Mouse (Mus musculus) 3134 (cell line): ENCODE results near the gene Ubald2.

Experiments
- DNase-seq: peaks from one replicate; pipeline ENCODE4 v3.0.0-alpha.2; 2011; ENCODE audit warnings: low spot score; ENCODE audit not compliant: insufficient read length; ENCODE audit errors: extremely low read depth

Ubald2 gene

DNA sequence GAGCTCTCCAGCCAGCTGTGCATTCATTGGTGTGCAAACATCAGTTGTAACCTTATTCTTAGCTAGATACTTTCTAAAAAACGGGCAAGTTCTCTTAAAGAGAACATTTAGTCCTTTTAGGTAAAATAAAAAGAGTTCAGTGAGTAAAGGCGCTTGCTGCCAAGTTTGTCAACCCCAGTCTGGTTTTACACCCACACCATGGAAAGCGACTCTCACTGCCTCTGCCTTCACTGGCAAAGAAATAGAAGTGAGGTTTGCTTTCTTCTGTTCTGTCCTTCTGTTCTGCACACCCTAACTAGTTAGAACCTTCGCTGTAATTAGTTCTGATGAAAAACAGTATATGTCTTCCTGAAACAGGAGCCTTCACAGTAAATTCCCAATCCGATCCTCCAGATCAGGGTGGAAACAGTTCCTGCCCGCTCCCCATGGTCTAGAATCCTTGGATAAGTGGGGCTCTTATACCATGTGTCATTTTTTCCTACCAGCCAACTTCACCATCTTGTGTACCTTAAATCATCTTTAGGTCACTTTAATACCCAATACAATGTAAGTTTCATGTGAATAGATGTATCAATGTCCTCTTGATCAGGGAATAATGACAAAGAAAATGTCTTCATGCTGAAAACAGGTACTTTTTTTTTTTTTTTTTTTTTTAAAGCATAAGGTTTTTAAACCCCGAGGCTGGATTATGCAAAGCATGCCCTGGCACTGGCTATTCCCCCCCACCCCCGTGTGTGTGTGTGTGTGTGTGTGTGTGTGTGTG is 1.1 kb upstream of the Ubald2 start:
- DNase-seq: no peak

DNA sequence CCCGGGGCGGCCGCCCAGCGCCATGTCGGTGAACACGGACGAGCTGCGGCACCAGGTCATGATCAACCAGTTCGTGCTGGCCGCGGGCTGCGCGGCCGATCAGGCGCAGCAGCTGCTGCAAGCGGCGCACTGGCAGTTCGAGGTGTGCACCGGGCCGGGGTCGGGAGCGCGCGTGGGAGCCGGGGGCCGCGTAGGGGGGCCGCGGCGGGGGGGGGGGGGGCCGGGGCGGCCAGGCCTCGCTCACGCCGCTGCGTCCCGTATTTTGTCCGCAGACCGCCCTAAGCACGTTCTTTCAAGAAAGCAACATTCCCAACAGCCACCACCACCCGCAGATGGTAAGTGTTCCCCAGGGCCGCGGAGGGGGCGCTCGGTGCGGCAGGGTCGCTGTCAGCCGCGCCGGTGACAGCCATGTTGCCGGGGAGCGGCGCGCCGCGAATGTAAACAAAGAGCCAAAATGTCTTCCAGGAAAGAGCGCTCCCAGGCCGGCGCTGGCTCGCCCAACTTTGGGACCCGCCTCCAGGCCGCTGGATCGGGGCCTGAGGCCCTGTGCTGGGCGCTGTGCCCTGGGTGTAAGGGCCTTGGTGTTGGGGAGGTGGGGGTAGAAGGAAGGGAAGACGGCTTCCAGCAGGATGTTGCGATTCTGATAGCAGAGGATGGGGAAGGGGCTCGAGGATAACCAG is 533 bp downstream of the Ubald2 start:
- DNase-seq: peak; percentile 76

DNA sequence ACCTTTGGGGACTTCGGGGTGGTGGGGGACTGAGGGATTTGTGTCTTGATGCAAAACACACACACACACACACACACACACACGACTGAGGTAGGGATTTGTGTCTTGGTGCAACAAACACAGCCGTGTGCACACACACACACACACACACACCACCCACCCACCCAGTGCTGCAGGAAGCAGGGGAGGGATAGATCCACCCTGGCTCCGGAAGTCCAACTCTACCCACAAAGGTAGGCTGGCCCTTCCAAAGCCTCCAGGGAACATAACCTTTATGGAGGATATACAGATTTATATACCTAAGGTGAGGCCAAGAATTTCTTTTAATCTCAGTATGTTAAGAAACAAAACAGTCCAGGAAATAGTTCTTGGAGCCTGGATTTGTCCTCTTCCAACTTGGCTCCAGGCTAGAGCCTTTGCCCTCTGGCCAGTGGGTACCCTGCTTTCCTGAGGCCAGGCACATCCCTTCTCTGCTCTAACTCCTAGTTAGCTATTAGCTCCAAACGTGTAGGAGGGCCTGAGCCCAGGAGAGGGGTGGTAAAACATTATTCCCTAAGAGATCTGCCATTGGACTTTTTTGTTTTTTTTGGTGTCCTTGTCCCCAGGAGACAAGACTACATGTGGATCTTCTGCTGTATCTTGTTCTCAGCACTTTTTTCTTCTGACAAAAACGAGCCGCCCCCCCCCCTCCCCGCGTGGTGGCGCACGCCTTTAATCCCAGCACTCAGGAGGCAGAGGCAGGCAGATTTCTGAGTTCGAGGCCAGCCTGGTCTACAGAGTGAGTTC is 1.3 kb downstream of the Ubald2 start:
- DNase-seq: no peak

DNA sequence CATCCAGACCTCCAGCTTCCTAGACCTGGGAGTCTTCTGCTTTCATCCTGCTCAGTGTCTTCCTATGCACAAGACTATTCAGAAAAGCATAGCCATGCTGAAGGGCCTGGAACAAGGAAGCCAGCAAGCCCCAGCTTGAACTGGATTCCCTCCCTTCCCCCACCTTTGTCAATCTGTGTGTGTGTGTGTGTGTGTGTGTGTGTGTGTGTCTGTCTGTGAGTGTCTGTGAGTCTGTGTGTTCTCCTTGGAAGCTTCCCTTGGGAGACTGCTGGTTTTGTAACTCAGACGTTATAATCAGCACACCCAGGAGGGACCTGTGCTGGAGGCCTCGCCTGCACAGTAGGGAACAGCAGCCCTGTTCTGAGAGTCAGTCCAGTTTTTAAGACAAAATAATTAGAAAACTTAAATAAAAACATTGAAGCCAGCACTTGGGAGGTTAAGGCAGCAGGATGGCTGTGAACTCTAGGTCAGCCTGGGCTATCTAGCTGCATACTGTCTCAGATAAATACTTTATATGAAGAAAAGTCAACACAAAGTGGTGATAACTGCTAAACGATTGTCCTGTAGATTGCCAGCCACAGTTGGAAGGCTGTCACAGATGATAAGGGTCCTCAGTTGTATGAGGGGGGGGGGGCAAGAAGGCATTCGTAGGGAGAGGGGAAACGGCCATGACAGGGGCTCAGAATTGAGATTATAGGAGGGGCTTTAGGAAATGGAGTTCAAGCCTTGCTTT is 2.3 kb downstream of the Ubald2 start:
- DNase-seq: no peak

DNA sequence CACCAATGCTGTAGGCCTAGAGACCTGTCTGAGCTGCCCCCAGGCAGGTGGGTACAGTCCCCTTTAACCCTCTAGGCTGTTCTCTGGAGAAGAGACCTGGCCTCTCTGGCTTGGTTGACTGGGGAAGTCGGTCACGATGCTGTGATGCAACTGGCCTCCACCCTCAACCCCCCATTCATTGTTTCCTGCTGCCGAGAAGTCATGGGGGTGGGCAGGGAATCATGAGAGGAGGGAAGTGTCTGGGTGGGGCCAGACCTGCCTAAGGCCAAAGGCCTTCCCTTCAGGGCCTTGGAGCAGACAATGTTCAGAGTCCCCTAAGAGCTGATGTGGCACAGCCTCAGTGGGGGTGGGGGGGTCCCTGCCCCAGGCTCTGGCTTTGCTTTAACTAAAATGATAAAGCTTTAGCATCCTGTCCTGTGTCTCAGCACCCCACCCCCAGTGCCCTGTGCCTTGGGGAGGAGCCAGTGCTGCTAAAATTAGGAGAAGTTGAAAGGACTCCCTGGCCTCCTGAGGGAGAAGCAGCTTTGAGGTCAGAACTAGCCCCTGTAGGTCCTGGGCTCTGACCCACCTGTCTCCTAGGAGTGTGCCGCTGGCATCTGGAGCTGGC is 2.9 kb downstream of the Ubald2 start:
- no peak for DNase-seq

DNA sequence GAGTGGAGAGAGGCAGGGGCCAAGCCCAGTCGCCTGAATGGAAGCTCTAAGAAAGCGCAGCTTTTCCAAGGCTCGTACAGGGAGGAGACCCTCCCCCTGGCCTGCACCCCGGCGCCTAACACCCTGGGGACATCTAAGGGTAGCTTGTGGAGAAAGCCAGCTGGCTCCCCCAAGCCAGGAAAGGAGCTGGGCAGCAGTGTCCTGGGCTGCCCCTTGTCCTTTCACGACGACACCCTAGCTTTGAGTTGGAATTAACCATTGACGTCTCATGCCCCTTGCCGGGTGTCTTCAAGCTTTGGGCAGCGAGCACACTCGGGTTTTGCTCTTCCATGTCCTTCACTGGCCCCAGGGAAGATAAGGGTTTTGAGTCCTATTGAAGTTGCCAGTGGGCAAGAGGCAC is 3.6 kb downstream of the Ubald2 start:
- DNase-seq: no peak

DNA sequence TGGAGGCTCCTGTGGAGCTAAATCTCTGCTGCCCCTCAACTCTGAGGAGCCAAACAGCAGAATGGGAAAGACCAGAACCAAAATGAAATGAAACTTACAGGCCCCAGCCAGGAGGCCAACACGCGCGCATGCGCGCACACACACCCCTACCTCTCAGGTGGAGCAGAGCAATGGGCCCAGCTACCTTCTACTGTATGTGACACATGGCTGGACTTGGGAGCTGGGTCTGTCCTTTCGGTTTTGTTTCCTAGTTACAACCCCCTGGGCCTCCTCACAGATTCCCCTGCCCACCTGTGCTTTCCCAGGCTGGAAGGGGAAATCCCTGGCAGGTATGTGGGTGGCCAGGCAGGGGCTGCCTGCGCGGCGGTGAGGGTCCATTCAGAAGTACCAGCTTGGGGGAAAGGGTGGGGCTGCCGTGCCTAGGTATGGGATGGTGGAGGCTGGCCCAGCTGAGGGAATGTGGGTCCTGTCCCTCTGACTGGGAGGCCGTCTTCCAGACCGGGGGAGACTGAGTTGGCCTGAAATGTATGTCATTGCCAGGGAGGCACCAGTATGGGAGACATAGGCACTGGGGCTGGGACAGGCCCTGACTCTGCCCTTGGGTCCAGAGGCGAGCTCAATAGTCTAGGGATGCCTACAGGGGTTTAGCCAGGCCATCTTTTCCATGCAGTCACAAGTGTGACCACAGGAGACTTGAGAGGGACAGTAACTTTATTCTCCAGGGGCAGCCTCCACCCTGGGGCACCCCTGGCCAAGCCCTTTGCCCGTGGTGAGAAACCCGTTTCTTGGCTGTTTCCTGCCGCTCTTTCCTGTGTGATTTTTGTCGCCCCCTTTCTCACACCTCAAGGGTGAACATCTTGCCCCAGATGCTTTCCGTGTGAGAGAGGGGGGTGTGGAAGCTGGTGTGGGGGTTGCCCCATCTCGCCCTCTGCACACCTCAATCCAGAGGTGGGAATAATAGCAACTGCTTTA is 5.7 kb downstream of the Ubald2 start:
- no peak for DNase-seq

DNA sequence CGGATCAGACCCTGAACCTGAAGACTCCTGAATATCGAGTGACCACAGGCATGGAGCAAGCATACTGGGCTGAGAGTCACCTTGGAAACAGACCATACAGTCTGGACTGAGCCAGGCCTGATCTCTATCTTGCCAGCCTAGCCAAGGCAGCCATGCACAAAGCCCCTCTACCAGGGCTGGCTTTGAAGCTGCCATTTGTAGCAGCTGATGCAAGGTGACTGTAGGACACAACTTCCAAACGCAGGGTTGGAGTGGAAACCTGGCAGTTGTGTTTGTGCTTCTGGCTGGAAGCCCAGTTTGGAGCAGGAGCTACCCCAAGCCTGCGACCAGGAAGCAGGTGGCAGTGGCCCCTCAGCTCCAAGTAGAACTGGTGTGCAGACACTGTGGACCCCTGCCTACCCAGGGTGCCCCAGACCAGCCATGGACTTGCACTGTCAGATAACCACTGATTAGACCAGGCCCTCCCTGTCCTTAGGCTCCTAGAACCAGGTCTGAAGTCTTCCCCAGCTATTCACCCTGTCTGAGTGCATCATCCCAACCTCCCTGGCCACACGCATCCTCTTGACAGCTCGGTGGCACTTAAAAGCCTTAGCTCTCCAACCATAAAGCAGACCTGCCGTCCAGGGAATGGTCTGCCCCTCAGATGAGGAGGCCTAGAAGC is 6.6 kb downstream of the Ubald2 start:
- DNase-seq: no peak

DNA sequence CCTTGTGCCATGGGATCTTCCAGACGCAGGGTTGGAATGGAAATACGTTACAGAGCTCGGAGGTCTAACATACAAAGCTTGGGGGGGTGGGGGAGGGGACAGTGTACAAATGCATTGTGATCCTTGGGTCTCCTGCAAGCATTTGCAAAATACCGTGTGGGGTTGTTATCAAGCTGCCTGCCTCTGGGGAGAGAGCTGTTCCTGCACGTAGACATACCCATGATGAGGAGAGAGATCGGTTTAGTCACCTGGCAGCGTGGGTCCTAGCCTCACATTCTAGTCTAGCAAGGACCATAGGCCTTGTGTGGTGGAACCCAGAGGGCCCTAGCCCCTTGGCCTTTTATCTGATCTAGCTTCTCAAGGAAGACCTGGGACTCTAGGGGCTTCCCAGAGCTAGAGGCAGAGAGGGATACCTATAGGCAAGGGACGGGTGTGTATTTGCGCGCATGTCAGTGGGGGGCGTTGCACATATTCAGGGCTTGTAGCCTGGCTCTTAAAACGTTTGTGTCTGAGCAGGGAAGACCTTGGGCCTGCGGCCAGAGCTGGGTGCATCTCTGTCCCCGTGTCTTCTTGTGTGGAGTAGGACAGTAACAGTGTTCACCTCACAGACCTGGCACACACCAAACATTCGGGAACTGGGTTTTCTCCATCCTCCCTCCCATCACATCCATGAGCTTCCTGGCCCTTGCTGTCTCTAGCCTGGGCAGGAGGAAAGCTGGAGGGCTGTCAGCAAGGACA is 8.4 kb downstream of the Ubald2 start:
- no peak for DNase-seq

DNA sequence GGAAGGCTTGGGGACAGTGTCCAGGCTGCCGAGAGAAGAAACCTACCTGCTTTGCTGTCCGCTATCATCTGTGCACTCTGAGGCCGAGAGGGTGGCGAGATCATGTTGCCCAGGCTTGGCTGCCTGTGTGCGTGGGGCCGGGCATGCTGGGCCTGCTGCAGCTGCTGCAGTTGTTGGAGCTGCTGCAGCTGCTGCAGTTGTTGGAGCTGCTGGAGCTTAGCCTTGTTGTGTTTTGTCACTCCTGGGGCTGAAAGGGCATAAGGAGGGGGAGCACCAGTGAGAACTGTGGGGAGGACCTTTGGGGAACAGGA is 8.9 kb downstream of the Ubald2 start:
- DNase-seq: no peak

DNA sequence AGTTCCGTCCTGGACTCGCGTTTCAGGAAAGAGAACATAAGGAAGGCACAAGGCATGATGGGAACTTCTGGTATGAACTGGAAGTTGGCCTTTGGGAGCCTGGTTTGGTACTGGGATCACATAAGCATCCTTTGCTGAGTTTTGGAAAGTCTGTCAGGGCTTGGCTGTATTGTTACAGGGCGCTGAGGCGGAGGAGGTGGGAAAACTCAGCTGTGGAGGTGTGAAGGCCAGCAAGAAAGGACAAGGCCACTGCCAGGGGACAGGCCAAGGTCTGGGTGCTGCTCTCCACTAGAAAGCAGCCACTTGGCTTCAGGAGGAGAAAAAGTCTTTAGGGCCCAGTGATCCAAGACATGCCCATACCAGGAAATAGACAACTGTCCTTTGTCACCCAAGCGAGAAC is 9.4 kb downstream of the Ubald2 start:
- no peak for DNase-seq

DNA sequence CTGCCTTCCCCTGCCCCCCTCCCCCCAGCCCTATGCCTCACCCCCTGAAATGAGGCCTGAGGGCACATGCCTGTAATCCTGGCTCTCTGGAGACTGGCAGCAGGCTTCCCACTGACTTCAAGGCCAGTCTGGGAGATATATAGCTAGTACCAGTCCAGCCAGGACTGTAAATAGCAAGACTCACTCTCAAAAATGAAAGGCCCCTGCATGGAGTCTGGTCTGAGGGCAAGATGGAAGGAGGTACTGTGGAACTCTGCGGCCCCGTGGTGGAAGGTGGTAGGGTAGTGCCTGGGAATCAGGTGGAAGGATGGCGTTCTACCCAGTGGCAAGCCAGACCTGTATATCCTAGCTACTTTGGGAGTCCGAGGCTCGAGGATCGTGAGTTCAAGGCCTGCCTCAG is 10.0 kb downstream of the Ubald2 start:
- no peak for DNase-seq

DNA sequence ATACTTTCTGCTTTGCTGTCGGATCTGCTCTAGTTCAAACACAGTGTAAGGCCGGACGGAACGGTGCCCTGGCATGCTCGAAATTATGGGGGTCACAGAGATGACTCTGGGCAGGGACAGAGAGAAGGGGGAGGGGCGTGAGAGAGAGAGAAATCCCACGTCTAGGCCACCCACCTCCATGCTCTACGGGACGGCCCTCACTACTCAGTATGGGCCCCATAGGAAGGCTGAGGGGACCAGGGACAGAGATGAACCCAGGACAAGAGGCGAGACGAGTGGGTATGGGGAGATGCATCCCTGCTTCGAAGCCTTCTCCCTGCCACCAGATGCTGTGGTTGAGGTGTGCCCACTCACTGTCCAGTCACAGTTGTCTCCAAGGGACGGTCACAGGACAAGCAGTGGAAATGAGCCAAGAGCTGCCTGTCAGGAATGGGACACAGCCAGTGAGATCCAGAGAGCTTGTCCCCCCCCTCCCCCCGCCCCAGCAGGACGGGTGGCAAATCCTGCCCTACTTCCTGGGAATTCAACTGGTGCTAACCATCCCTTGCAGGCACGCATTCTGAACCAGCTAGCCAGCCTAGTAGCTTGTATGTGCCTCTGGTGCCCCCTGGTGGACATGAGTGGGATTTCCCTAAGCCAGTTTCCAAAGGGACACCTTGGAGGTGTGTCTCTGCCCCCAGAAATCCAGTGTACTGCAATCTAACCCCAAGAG is 11.9 kb downstream of the Ubald2 start:
- peak; percentile 78 for DNase-seq

DNA sequence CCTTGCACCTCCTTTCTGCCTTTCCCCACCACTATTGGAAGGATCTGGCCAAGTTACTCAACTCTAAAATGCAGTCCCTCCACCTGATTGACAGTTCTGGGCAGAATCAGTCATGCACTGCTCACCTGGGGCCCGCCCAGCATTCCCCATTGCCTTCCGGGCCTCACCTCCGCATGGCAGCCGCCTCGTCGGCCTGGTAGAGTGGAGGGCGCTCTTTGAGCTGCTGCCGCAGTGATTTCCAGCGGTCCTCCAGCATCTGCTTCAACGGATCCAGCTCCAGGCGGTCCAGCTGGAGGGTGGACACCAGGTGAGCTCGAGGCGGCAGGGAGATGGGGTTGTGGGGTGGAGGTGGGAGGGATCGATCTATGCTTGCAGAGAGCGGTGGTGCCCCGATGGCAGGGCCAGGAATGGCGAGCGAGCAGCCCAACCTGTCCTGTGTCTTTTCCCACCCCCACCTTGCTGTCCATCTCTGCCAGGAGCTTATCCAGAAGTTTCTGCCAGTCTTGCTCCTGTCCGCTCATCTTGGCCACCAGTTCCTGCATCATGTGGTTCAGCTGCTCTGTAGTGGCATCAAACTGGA is 12.5 kb downstream of the Ubald2 start:
- no peak for DNase-seq

DNA sequence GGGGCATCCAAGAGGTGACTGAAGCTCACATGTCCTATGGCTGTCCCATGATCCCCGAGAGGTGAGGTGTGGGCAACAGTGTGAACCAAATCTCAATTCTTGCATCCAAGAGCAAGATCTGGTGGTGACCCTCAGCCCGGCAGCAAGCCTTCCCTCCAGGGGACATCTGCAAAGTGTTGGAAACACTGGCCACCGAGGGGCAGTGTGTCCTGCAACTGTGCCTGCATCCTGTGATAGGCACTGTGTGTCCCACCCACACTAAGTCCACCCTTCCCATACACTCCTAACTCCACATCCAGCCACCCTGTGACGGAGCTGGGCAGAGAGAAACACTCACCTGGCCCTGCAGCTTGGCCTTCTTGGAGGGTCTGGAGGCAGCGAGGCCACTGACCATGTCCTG is 13.9 kb downstream of the Ubald2 start:
- no peak for DNase-seq

DNA sequence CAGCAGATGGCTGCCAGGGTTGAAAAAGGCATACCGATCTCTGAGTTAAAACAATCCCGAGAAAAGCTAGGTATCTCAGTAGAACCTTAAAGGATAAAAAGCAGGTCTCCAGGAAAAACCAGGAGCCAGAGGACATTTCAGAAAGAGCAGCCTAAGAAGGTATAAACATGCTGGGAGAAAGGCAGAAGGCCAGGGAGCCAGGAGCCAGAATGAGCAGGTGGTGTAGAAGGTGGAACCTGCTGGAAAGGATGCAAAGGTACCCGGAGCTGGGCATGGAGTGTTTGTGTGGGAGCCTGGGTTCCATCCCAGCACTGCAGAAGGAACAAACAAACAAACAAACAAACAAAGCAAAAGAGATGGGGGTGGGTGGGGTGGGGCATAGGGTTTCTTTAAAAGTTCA is 15.4 kb downstream of the Ubald2 start:
- DNase-seq: no peak

DNA sequence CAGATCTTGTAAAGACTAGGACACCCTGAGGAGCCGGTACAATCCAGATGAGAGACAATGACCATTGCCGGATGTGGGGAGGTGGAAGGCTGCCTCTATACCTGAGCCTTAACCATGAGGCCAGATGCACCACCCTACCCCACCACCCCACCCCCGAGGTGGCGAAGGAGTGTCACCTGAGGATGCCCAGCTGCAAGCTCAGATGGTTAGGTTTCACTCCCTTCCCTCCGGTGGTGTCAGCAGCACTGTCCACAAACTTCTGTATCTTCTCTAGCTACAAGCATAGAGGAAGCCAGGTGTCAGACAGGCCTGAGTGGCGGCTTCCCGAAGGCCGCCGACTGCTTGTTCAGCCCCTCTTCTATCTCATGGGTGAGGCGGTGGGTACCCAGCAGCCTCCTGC is 20.0 kb downstream of the Ubald2 start:
- DNase-seq: no peak
